Mouse (Mus musculus): ENCODE measurements around the gene Fbxo31. TPM values are rescaled to one million over a fixed set of nuclear protein-coding genes. Genes with fewer than 3 reads are reported as not detected.

Fbxo31 gene
- polyA plus RNA-seq, 1 experiment from 2014 or later = 35.9 TPM

DNA sequence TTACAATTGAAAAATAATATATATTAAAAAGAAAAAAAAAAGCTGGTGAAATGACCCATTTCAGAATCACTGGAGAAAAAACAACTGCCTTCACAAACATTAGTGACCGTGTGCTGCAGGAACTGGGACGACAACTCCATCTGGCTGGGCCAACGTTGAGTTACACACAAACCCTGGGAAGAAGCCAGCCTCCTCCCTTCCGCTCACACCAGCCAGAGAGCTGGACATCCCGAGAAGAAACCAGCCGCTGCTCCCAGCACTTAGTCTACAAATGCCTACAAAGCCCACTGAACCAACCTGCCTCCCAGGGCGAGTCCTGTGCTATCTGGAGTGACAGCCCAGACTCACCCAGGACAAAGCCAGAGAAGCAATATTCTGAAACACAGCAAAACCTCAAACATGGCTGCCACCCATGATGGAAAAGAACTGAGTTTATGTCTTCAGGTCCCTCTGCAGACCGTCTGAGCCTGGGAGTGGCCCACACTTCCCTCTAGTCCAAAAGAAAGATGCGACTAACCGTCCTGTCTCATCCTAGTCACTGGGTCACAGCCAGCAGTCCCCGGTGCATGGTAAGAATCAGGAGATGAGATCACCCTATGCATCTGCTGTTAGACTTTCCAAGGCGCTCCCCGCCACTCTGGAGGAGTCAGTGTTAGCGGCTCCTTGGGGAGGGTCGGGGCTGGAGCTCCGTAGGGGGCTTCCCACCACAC, 16.8 kb downstream of the Fbxo31 start:
- H3K4me1 ChIP-seq (replicated peaks; ENCODE audit: control insufficient read depth, insufficient read depth, low read length) = no peaks in the 10 kb centered on the region
- H3K4me2 ChIP-seq (ENCODE audit: low read length) = no peak overlapping the region
- WGBS = 84% methylated on average over 15 of the region's 16 CpGs
- ATAC-seq = no peak
- no peak overlapping the region for H3K9ac ChIP-seq (replicated peaks; ENCODE audit: low read depth, low read length)
- H3K27ac ChIP-seq (ENCODE audit: low read length) = no peak overlapping the region
- peaks cover 5% of the 10 kb centered on the region; the same call in 1 of the 2 replicates for H3K36me3 ChIP-seq (ENCODE audit: control insufficient read depth, insufficient read depth)
- no peaks in the 10 kb centered on the region for H3K27me3 ChIP-seq (replicated peaks; ENCODE audit: control insufficient read depth, insufficient read depth, low read length)
- H3K9me3 ChIP-seq (ENCODE audit: control insufficient read depth, low read length) = no peaks in the 10 kb centered on the region
- no peak overlapping the region for H3K4me3 ChIP-seq (replicated peaks; ENCODE audit: low read length)

DNA sequence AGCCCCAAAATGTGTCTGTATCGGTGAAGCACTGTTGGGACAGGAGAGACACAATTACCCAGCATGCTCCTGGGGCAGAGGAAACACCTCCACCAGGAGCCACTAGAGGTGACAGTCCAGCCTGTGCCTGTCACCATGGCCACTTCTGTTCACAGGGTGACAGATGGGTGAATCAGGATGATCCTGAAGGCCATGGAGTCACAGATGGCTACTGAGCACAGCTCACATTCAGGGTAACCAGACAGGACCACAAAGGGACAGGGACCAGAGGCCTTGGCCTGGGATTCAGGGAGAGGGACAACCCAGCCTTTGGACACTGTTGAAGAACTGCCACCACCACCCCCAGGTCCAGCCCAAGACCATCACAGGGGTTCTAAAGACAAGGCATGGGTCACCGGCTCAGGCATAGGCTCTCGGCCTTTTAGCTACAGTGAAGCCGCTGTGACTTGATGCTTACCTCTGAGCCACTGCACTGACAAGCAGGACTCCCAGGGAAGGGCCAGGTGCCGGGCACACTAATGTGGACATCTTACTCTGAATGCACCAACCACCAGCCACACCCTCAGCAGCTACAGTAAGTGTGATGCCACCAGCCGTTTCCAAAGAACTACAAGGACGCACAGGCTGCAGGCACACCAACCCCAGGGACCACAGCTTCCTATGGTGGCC, 18.0 kb downstream of the Fbxo31 start:
- Histone ChIP-seq H3K9ac (replicated peaks; ENCODE audit: low read depth, low read length) (no peak overlapping the region), H3K4me3 (replicated peaks; ENCODE audit: low read length) (no peak overlapping the region), H3K27me3 (replicated peaks; ENCODE audit: control insufficient read depth, insufficient read depth, low read length) (no peaks in the 10 kb centered on the region), H3K4me1 (replicated peaks; ENCODE audit: control insufficient read depth, insufficient read depth, low read length) (no peaks in the 10 kb centered on the region), H3K9me3 (ENCODE audit: control insufficient read depth, low read length) (no peaks in the 10 kb centered on the region), H3K36me3 (ENCODE audit: control insufficient read depth, insufficient read depth) (peaks cover 5% of the 10 kb centered on the region; the same call in 1 of the 2 replicates), H3K27ac (ENCODE audit: low read length) (no peak overlapping the region), H3K4me2 (ENCODE audit: low read length) (no peak overlapping the region)
- 94% methylated on average over 7 of the region's 7 CpGs for WGBS
- ATAC-seq = no peak

DNA sequence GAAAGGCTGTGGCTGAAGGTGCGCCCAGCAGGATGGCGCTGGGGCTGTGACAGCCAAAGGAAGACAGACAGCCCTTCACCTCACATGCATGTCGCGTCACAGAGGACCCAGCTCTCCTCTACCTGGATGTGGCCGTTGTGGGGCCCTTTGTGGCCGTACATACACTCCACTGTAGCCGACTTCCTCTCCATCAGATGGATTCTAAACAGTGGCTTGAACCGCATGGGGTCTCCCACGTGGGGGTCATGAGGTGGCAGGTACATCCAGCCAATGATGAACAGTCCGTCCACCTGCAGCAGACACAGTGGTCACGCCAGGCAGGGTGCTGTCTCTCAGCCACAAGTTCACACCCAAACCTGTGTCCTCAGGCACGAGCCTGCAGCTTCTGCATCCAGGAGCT, 18.8 kb downstream of the Fbxo31 start:
- H3K9ac ChIP-seq (replicated peaks; ENCODE audit: low read depth, low read length) = no peak overlapping the region
- no peak overlapping the region for H3K27ac ChIP-seq (ENCODE audit: low read length)
- no peaks in the 10 kb centered on the region for H3K9me3 ChIP-seq (ENCODE audit: control insufficient read depth, low read length)
- WGBS = 94% methylated on average over 12 of the region's 12 CpGs
- H3K4me1 ChIP-seq (replicated peaks; ENCODE audit: control insufficient read depth, insufficient read depth, low read length) = no peaks in the 10 kb centered on the region
- no peak for ATAC-seq
- H3K4me2 ChIP-seq (ENCODE audit: low read length) = no peak overlapping the region
- no peaks in the 10 kb centered on the region for H3K27me3 ChIP-seq (replicated peaks; ENCODE audit: control insufficient read depth, insufficient read depth, low read length)
- peaks cover 5% of the 10 kb centered on the region; the same call in 1 of the 2 replicates for H3K36me3 ChIP-seq (ENCODE audit: control insufficient read depth, insufficient read depth)
- H3K4me3 ChIP-seq (replicated peaks; ENCODE audit: low read length) = no peak overlapping the region

DNA sequence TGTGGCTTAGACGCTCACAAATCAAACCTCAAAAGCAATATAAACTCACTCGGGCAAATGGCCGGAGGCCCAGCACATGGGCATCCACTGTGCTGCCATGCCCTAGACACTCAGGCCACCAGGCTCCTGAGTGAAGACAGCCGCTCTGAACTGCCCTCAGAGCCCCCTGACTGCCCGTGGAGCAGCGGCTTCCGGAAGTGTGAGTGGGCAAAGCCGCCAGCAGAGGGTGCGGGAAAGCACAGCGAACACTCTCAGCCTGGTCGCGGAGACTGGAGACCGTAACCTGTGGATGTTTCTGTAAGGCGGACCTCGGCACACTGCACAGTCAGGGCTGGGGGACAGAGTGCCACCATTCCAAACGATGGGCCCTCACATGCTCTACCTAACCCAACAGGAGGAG, 20.1 kb downstream of the Fbxo31 start:
- Histone ChIP-seq H3K27ac (ENCODE audit: low read length) (no peak overlapping the region), H3K4me2 (ENCODE audit: low read length) (no peak overlapping the region), H3K36me3 (ENCODE audit: control insufficient read depth, insufficient read depth) (peaks cover 9% of the 10 kb centered on the region; the same call in 1 of the 2 replicates), H3K9me3 (ENCODE audit: control insufficient read depth, low read length) (no peaks in the 10 kb centered on the region), H3K9ac (replicated peaks; ENCODE audit: low read depth, low read length) (no peak overlapping the region), H3K27me3 (replicated peaks; ENCODE audit: control insufficient read depth, insufficient read depth, low read length) (no peaks in the 10 kb centered on the region), H3K4me3 (replicated peaks; ENCODE audit: low read length) (no peak overlapping the region), H3K4me1 (replicated peaks; ENCODE audit: control insufficient read depth, insufficient read depth, low read length) (no peaks in the 10 kb centered on the region)
- ATAC-seq = no peak
- 92% methylated on average over 16 of the region's 16 CpGs for WGBS

DNA sequence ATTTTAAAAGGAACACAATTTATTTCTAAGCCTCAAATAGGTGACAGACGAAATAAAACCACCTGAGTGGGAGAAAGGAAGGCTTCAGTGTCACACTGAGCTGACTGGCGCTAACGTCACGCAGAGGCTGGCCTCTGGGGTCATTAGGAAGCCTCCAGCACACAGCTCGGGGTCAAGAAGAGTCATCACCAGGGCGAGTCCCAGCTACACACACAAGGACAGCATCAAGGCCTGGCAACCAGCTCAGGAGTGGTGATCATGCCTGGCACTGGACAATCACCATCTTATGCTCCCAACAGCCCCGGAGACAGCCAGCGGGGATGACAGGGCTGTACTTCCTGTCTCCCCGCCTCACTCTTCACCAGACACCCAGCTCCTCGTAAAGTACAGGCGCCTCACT, 20.9 kb downstream of the Fbxo31 start:
- no peak overlapping the region for H3K9ac ChIP-seq (replicated peaks; ENCODE audit: low read depth, low read length)
- H3K4me1 ChIP-seq (replicated peaks; ENCODE audit: control insufficient read depth, insufficient read depth, low read length) = no peaks in the 10 kb centered on the region
- H3K9me3 ChIP-seq (ENCODE audit: control insufficient read depth, low read length) = no peaks in the 10 kb centered on the region
- no peak overlapping the region for H3K27ac ChIP-seq (ENCODE audit: low read length)
- WGBS = 94% methylated on average over 11 of the region's 11 CpGs
- peaks cover 14% of the 10 kb centered on the region; the same call in 1 of the 2 replicates for H3K36me3 ChIP-seq (ENCODE audit: control insufficient read depth, insufficient read depth)
- no peak for ATAC-seq
- H3K4me2 ChIP-seq (ENCODE audit: low read length) = no peak overlapping the region
- H3K4me3 ChIP-seq (replicated peaks; ENCODE audit: low read length) = no peak overlapping the region
- no peaks in the 10 kb centered on the region for H3K27me3 ChIP-seq (replicated peaks; ENCODE audit: control insufficient read depth, insufficient read depth, low read length)

DNA sequence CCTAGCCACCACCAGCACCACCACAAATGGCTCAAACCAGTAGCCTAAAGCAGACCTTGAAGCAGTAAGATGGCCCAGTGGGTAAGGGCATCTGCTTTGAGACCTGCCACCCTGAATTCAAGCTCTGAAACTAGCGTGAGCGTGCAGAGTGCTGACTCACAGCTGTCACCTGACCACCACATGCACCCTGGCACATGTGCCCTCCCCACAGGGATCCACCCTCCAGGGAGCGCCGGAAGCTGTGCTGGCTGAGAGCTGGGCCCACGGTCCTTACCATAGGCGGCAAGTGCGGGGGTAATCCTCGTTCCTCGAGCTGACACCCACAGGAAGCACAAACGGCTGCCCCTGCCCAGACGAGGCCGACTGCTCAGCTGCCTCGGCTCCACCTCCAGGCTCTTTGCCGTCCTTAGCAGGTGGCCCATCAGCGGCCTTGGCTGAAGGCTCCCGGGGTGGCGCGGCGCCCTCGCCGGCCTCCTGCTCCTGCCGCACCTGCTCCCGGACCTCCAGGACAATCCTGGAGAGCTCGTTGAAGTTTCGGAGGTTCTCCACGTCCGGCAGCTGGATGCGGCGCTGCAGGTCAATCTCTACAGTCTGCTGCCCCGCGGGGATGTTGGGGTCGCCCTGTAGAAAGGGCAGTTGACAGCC, 24.7 kb downstream of the Fbxo31 start:
- H3K4me2 ChIP-seq (ENCODE audit: low read length) = no peak overlapping the region
- no peaks in the 10 kb centered on the region for H3K4me1 ChIP-seq (replicated peaks; ENCODE audit: control insufficient read depth, insufficient read depth, low read length)
- 94% methylated on average over 32 of the region's 32 CpGs for WGBS
- no peaks in the 10 kb centered on the region for H3K9me3 ChIP-seq (ENCODE audit: control insufficient read depth, low read length)
- no peaks in the 10 kb centered on the region for H3K27me3 ChIP-seq (replicated peaks; ENCODE audit: control insufficient read depth, insufficient read depth, low read length)
- no peak overlapping the region for H3K4me3 ChIP-seq (replicated peaks; ENCODE audit: low read length)
- H3K36me3 ChIP-seq (ENCODE audit: control insufficient read depth, insufficient read depth) = peaks cover 23% of the 10 kb centered on the region
- no peak for ATAC-seq
- no peak overlapping the region for H3K9ac ChIP-seq (replicated peaks; ENCODE audit: low read depth, low read length)
- no peak overlapping the region for H3K27ac ChIP-seq (ENCODE audit: low read length)

DNA sequence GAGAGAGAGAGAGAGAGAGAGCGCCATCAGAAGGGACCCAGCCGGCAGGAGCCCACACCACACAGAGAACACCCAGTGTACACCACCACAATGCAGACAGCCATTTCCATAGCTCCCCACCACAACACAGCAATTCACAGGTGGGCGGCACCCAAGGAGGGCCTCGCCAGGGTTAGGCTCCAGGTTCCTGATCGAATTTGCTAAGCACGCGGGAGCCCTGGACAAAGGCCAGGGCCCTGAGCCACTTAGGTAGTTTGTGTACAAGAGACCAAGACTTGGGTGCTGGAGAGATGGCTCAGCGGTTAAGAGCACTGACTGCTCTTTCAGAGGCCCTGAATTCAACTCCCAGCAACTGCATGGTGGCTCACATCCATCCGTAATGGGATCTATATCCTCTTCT, 26.1 kb downstream of the Fbxo31 start:
- Histone ChIP-seq H3K9me3 (ENCODE audit: control insufficient read depth, low read length) (no peaks in the 10 kb centered on the region), H3K9ac (replicated peaks; ENCODE audit: low read depth, low read length) (no peak overlapping the region), H3K27me3 (replicated peaks; ENCODE audit: control insufficient read depth, insufficient read depth, low read length) (no peaks in the 10 kb centered on the region), H3K27ac (ENCODE audit: low read length) (no peak overlapping the region), H3K36me3 (ENCODE audit: control insufficient read depth, insufficient read depth) (peaks cover 23% of the 10 kb centered on the region), H3K4me3 (replicated peaks; ENCODE audit: low read length) (no peak overlapping the region), H3K4me2 (ENCODE audit: low read length) (no peak overlapping the region), H3K4me1 (replicated peaks; ENCODE audit: control insufficient read depth, insufficient read depth, low read length) (no peaks in the 10 kb centered on the region)
- 86% methylated on average over 9 of the region's 9 CpGs for WGBS
- ATAC-seq = no peak

DNA sequence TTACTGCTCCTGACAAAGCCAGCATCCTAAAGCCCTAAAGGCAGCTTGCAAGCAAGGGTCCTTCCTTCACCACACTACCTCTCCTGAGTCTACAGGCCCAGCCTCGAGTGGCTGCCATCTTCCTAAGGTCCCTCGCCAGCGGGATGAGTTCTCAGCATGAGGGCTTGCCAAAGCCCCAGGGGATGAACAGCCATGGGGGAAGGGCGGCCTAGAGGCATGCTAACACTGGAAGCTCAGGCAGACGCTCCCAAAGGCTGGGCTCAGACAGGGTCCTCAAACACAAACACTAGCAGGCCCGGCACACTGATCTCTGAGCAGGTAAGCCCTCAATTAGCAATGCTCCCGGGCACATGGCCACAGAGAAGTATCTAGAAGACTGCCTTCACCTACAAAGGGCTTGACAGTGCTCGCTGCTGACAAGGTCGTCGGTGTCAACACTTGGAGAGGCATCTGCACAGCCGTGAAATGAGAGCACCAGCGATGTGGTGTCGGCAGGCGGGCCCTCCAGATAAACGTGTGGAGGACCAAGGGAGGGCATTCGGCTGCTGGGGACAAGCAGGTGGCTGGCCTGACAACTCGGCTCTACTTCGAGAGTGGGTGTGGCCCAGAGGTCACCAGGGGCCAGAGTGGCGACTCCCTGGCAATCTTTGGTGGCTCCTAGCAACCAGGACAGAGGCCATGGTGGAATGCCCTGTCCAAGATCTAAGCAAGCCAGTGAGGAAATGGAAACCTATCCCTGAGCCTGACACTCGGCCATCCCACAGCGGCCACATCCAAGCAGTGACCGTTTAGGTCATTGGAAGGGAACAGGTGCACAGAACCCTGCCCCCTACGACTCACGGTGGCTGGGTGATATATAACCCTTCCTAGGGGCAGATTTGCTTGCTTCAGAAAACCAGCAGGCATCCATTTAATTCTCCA, 27.3 kb downstream of the Fbxo31 start:
- no peak overlapping the region for H3K9ac ChIP-seq (replicated peaks; ENCODE audit: low read depth, low read length)
- no peak for ATAC-seq
- 75% methylated on average over 24 of the region's 24 CpGs for WGBS

More for the DNA sequence above, 27.3 kb downstream of the Fbxo31 start:
- H3K27me3 ChIP-seq (replicated peaks; ENCODE audit: control insufficient read depth, insufficient read depth, low read length) = no peaks in the 10 kb centered on the region
- H3K36me3 ChIP-seq (ENCODE audit: control insufficient read depth, insufficient read depth) = peaks cover 23% of the 10 kb centered on the region
- H3K27ac ChIP-seq (ENCODE audit: low read length) = no peak overlapping the region
- H3K9me3 ChIP-seq (ENCODE audit: control insufficient read depth, low read length) = no peaks in the 10 kb centered on the region
- H3K4me3 ChIP-seq (replicated peaks; ENCODE audit: low read length) = no peak overlapping the region
- no peaks in the 10 kb centered on the region; the same call in 1 of the 2 replicates for H3K4me1 ChIP-seq (replicated peaks; ENCODE audit: control insufficient read depth, insufficient read depth, low read length)
- no peak overlapping the region for H3K4me2 ChIP-seq (ENCODE audit: low read length)
